Mouse (Mus musculus) CH12.LX (cell line): ENCODE measurements around the gene Ccdc151. TPM values are rescaled to one million over a fixed set of nuclear protein-coding genes. Genes with fewer than 3 reads are reported as not detected.

Experiments
- DNase-seq: peaks from one replicate; pipeline ENCODE4 v3.0.0-alpha.2; 2013; ENCODE audit errors: extremely low read depth
- H3K27ac ChIP-seq: 2 replicates; pipeline ENCODE4 v1.5.1; 2012; ENCODE audit warnings: low read depth, mild to moderate bottlenecking, control low read depth, moderate library complexity; ENCODE audit not compliant: insufficient read depth
- H3K27me3 ChIP-seq: replicated peaks from 2 replicates; pipeline ENCODE3; 2012; ENCODE audit warnings: inconsistent platforms
- H3K36me3 ChIP-seq, 2 experiments: replicated peaks in 1 of 2; 2 replicates each; pipeline versions ENCODE3 to v1.6.1; 2012; ENCODE audit warnings: inconsistent platforms in 1 of 2, low read length in 1 of 2, mild to moderate bottlenecking in 1 of 2, mixed read lengths in 1 of 2, moderate library complexity in 1 of 2; ENCODE audit not compliant: control insufficient read depth in 1 of 2, insufficient read depth in 1 of 2
- H3K4me1 ChIP-seq, 2 experiments: 2 replicates each; pipeline ENCODE4 v1.6.1; 2012; ENCODE audit warnings: inconsistent platforms in 1 of 2, moderate library complexity in 1 of 2; ENCODE audit not compliant: insufficient read depth in 2 of 2, control insufficient read depth in 1 of 2
- H3K4me2 ChIP-seq: 2 replicates; pipeline ENCODE4 v1.6.1; 2012; ENCODE audit warnings: low read depth, mild to moderate bottlenecking, control low read depth; ENCODE audit not compliant: poor library complexity, insufficient read depth, severe bottlenecking
- H3K4me3 ChIP-seq, 3 experiments: fragments of 150-350 bp in 1 of 3; sonication (generic) in 1 of 3; replicated peaks in 1 of 3; 2 replicates each; pipeline versions ENCODE3 to v1.5.1; 2011 to 2012; ENCODE audit warnings: low read depth in 2 of 3, low read length in 2 of 3, mild to moderate bottlenecking in 2 of 3, moderate library complexity in 2 of 3, control low read depth in 1 of 3, improper control_type of control experiment in 1 of 3, inconsistent platforms in 1 of 3, mixed read lengths in 1 of 3; ENCODE audit not compliant: poor library complexity in 1 of 3
- H3K79me2 ChIP-seq: replicated peaks from 2 replicates; pipeline ENCODE4 v1.6.1; 2012; ENCODE audit warnings: mild to moderate bottlenecking, moderate library complexity; ENCODE audit not compliant: control insufficient read depth, poor library complexity, insufficient read depth, severe bottlenecking; ENCODE audit errors: extremely low read depth
- H3K9ac ChIP-seq: 2 replicates; pipeline ENCODE4 v1.6.1; 2012; ENCODE audit warnings: low read depth, mild to moderate bottlenecking, control low read depth, moderate library complexity; ENCODE audit not compliant: insufficient read depth
- H3K9me3 ChIP-seq: replicated peaks from 2 replicates; pipeline ENCODE3; 2012; ENCODE audit warnings: low read length, inconsistent platforms, mixed read lengths
- CHD1 ChIP-seq: IDR thresholded peaks from 2 replicates; pipeline ENCODE4 v1.6.1; 2012; ENCODE audit warnings: low read depth, low read length, improper control_type of control experiment, inconsistent platforms
- CHD2 ChIP-seq: IDR thresholded peaks from 2 replicates; pipeline ENCODE4 v1.6.1; 2011; ENCODE audit warnings: low read length, improper control_type of control experiment
- CTCF ChIP-seq, 2 experiments: IDR thresholded peaks in 1 of 2; conservative IDR thresholded peaks in 1 of 2; 2 replicates each; pipeline ENCODE4 v1.5.1; 2011 to 2012; ENCODE audit warnings: low read depth in 2 of 2, low read length in 2 of 2, improper control_type of control experiment in 1 of 2, inconsistent platforms in 1 of 2, mild to moderate bottlenecking in 1 of 2, moderate library complexity in 1 of 2
- ELF1 ChIP-seq: IDR thresholded peaks from 2 replicates; pipeline ENCODE4 v1.6.1; 2014; ENCODE audit warnings: low read depth, mild to moderate bottlenecking, inconsistent platforms, low read length, improper control_type of control experiment
- EP300 ChIP-seq: IDR thresholded peaks from 2 replicates; pipeline ENCODE4 v1.6.1; 2011; ENCODE audit warnings: low read length, improper control_type of control experiment
- ETS1 ChIP-seq: conservative IDR thresholded peaks from 2 replicates; pipeline ENCODE4 v1.6.1; 2012; ENCODE audit warnings: low read depth, mild to moderate bottlenecking, inconsistent platforms, low read length, improper control_type of control experiment, moderate library complexity
- GABPA ChIP-seq: IDR thresholded peaks from 2 replicates; pipeline ENCODE4 v1.6.1; 2012; ENCODE audit warnings: low read depth, low read length, improper control_type of control experiment, inconsistent platforms; ENCODE audit not compliant: insufficient replicate concordance
- JUN ChIP-seq: IDR thresholded peaks from 2 replicates; pipeline ENCODE4 v1.6.1; 2011; ENCODE audit warnings: low read depth, mild to moderate bottlenecking, low read length, improper control_type of control experiment, moderate library complexity; ENCODE audit not compliant: insufficient read depth
- KAT2A ChIP-seq: IDR thresholded peaks from 2 replicates; pipeline ENCODE4 v1.6.1; 2012; ENCODE audit warnings: low read length, improper control_type of control experiment, inconsistent platforms; ENCODE audit not compliant: insufficient replicate concordance
- MAFK ChIP-seq: IDR thresholded peaks from 2 replicates; pipeline ENCODE4 v1.6.1; 2011; ENCODE audit warnings: low read length, improper control_type of control experiment; ENCODE audit not compliant: insufficient replicate concordance
- MEF2A ChIP-seq: IDR thresholded peaks from 2 replicates; pipeline ENCODE4 v1.6.1; 2014; ENCODE audit warnings: low read depth, mild to moderate bottlenecking, inconsistent platforms, low read length, improper control_type of control experiment, borderline replicate concordance
- MXI1 ChIP-seq: IDR thresholded peaks from 2 replicates; pipeline ENCODE4 v1.6.1; 2011; ENCODE audit warnings: mild to moderate bottlenecking, low read depth, low read length, improper control_type of control experiment
- NELFE ChIP-seq: IDR thresholded peaks from 2 replicates; pipeline ENCODE4 v1.6.1; 2011; ENCODE audit warnings: low read depth, low read length, improper control_type of control experiment
- NRF1 ChIP-seq: IDR thresholded peaks from 2 replicates; pipeline ENCODE4 v1.6.1; 2014; ENCODE audit warnings: low read depth, mild to moderate bottlenecking, inconsistent platforms, low read length, improper control_type of control experiment, moderate library complexity
- POLR2A ChIP-seq: IDR thresholded peaks from 2 replicates; pipeline ENCODE4 v1.6.1; 2011; ENCODE audit warnings: low read depth, mild to moderate bottlenecking, improper control_type of control experiment, low read length
- POLR2AphosphoS2 ChIP-seq: IDR thresholded peaks from 2 replicates; pipeline ENCODE4 v1.6.1; 2011; ENCODE audit warnings: low read depth, low read length, improper control_type of control experiment
- RAD21 ChIP-seq: IDR thresholded peaks from 2 replicates; pipeline ENCODE4 v1.6.1; 2011; ENCODE audit warnings: low read depth, mild to moderate bottlenecking, low read length, improper control_type of control experiment, moderate library complexity
- SMC3 ChIP-seq: IDR thresholded peaks from 2 replicates; pipeline ENCODE4 v1.6.1; 2011; ENCODE audit warnings: low read depth, low read length, improper control_type of control experiment
- UBTF ChIP-seq: IDR thresholded peaks from 2 replicates; pipeline ENCODE4 v1.6.1; 2012; ENCODE audit warnings: low read depth, mild to moderate bottlenecking, inconsistent platforms, low read length, improper control_type of control experiment, moderate library complexity
- USF1 ChIP-seq: IDR thresholded peaks from 2 replicates; pipeline ENCODE4 v1.6.1; 2014; ENCODE audit warnings: low read depth, mild to moderate bottlenecking, inconsistent platforms, low read length, improper control_type of control experiment
- ZKSCAN1 ChIP-seq: IDR thresholded peaks from 2 replicates; pipeline ENCODE4 v1.6.1; 2012; ENCODE audit warnings: low read depth, inconsistent platforms, low read length, improper control_type of control experiment, borderline replicate concordance
- ZNF384 ChIP-seq: IDR thresholded peaks from 2 replicates; pipeline ENCODE4 v1.6.1; 2012; ENCODE audit warnings: low read depth, low read length, improper control_type of control experiment, inconsistent platforms
- dilution Hi-C: fragments of 300-500 bp; cut with MboI; formaldehyde crosslinking; loops from 2 replicates; pipeline ENCODE4 v1.14.3; 2020; ENCODE audit warnings: low sequenced_read_pairs; ENCODE audit not compliant: extremely low pct_unique_long_range_greater_than_20kb, extremely low pct_ligation_motif_present
- in situ Hi-C: fragments of 300-500 bp; cut with MboI; formaldehyde crosslinking; loops from 3 replicates; pipeline ENCODE4 v1.14.3; 2019; ENCODE audit warnings: low sequenced_read_pairs, low pct_ligation_motif_present, low pct_unique_long_range_greater_than_20kb, mixed read lengths
- polyA plus RNA-seq: library from polyadenylated mRNA; unstranded; fragments of >175 nt; gene quantifications from 2 replicates; pipeline ENCODE4 v1.2.1, GENCODE M21; 2012; ENCODE audit warnings: low read depth; ENCODE audit not compliant: insufficient read length
- total RNA-seq, 2 experiments: library from RNA; depleted of rRNA; stranded (reverse); fragments of 300-350 nt in 1 of 2; fragments of >200 nt in 1 of 2; gene quantifications; 2 replicates each; pipeline ENCODE4 v1.2.3; 2012 to 2014

Gene Ccdc151
- total and polyA plus RNA-seq, 3 experiments = 0.13 to 0.25 (median 0.16) TPM

- Histone ChIP-seq H3K4me1 (no peaks in the 10 kb centered on the region), H3K36me3 (no peaks in the 10 kb centered on the region), H3K9ac (no peak overlapping the region), H3K27me3 (peaks cover 79% of the 10 kb centered on the region), H3K4me3 (no peak overlapping the region), H3K27ac (no peak overlapping the region), H3K9me3 (no peaks in the 10 kb centered on the region), H3K79me2 (no peaks in the 10 kb centered on the region), H3K4me2 (no peak overlapping the region)
- dilution Hi-C loops (no loop called here), in situ Hi-C loops (no loop called here)
- DNase-seq = no peak
- TF ChIP-seq KAT2A (no peak), CTCF (conservative IDR thresholded peaks at IDR 0.05 in 1 of 2, IDR thresholded peaks at IDR 0.05 in 1 of 2; ENCODE audit: low read depth in 2 of 2, low read length in 2 of 2) (no peak), ELF1 (no peak), MXI1 (no peak), RAD21 (no peak), NELFE (no peak), USF1 (no peak), MEF2A (no peak), SMC3 (no peak), CHD1 (no peak), CHD2 (no peak), GABPA (no peak), ZNF384 (no peak), JUN (no peak), POLR2AphosphoS2 (no peak), MAFK (no peak), UBTF (no peak)
Measured at GRCm38 (mm10) chr9:21983911-21984310, 18.5 kb downstream of the Ccdc151 start.

- in situ Hi-C loops = loop anchor here (5.0 kb wide), 1 partner anchor 179 kb away; the partner anchor contains the start of gene Pigyl
- H3K4me2 ChIP-seq = no peak overlapping the region
- no peak overlapping the region for H3K4me3 ChIP-seq
- H3K9ac ChIP-seq = no peak overlapping the region
- no peaks in the 10 kb centered on the region for H3K4me1 ChIP-seq
- no peaks in the 10 kb centered on the region for H3K79me2 ChIP-seq
- no peak for DNase-seq
- H3K9me3 ChIP-seq = no peaks in the 10 kb centered on the region
- peaks cover 74% of the 10 kb centered on the region for H3K27me3 ChIP-seq
- no peak overlapping the region for H3K27ac ChIP-seq
- TF ChIP-seq ZKSCAN1 (no peak), NRF1 (no peak), MXI1 (no peak), EP300 (no peak), CTCF (conservative IDR thresholded peaks at IDR 0.05 in 1 of 2, IDR thresholded peaks at IDR 0.05 in 1 of 2; ENCODE audit: low read depth in 2 of 2, low read length in 2 of 2) (no peak), CHD2 (no peak), CHD1 (no peak), NELFE (no peak), POLR2A (no peak), SMC3 (no peak), ETS1 (no peak)
- no peaks in the 10 kb centered on the region for H3K36me3 ChIP-seq
- dilution Hi-C loops = no loop called here
Measured at GRCm38 (mm10) chr9:21978398-21979128, 23.9 kb downstream of the Ccdc151 start.
